Mouse (Mus musculus): ENCODE results near the gene Gusb. TPM values are rescaled to one million over a fixed set of nuclear protein-coding genes. Genes with fewer than 3 reads are reported as not detected.

The Gusb gene
- polyA plus RNA-seq, 1 experiment from 2014 or later = 30.6 TPM

GRCm38 (mm10) chr5:129997700-129998099 lies 5.1 kb downstream of the Gusb start:
- peaks cover 25% of the 10 kb centered on the region for H3K4me1 ChIP-seq (ENCODE audit: control insufficient read depth, low read depth, low read length)
- no peak overlapping the region for H3K27ac ChIP-seq (ENCODE audit: low read length)
- 66% methylated on average over 19 of the region's 19 CpGs for WGBS (ENCODE audit: insufficient replicate concordance)
- ATAC-seq (ENCODE audit: low read depth) = no peak
- H3K4me2 ChIP-seq (ENCODE audit: low read depth, low read length) = no peak overlapping the region
- H3K4me3 ChIP-seq (ENCODE audit: low read depth, low read length) = no peak overlapping the region
- H3K27me3 ChIP-seq (ENCODE audit: control insufficient read depth, insufficient read depth, low read depth, low read length) = no peaks in the 10 kb centered on the region
- no peaks in the 10 kb centered on the region for H3K36me3 ChIP-seq (ENCODE audit: control insufficient read depth, insufficient read depth)
- H3K9ac ChIP-seq (ENCODE audit: low read depth, low read length) = no peak overlapping the region
- no peaks in the 10 kb centered on the region for H3K9me3 ChIP-seq (replicated peaks; ENCODE audit: control insufficient read depth, low read length)

DNA sequence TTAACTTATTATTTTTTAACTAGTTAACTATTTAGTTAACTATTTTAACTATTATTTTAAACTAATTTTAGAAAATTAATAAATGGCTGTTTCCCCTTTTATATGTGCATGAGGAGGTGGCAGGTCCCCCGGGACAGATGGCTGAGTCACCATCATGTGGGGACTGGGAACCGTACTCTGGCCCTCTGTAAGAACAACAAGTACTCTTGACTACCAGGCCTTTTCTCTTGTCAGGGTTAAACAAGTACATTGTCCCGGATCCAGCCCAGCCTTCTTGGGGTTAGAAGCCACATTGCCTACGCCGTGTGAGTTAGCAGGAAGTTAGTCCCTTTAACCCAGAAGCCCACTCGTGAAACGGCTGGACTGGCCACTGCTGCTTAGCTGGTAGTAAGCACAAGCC lies 7.9 kb downstream of the Gusb start:
- 83% methylated on average over 7 of the region's 7 CpGs for WGBS (ENCODE audit: insufficient replicate concordance)
- no peak for ATAC-seq (ENCODE audit: low read depth)
- H3K36me3 ChIP-seq (ENCODE audit: control insufficient read depth, insufficient read depth) = peaks cover 5% of the 10 kb centered on the region
- no peak overlapping the region for H3K4me3 ChIP-seq (ENCODE audit: low read depth, low read length)
- no peak overlapping the region for H3K27ac ChIP-seq (ENCODE audit: low read length)
- H3K4me2 ChIP-seq (ENCODE audit: low read depth, low read length) = no peak overlapping the region
- H3K27me3 ChIP-seq (ENCODE audit: control insufficient read depth, insufficient read depth, low read depth, low read length) = no peaks in the 10 kb centered on the region
- peaks cover 27% of the 10 kb centered on the region for H3K4me1 ChIP-seq (ENCODE audit: control insufficient read depth, low read depth, low read length)
- no peaks in the 10 kb centered on the region for H3K9me3 ChIP-seq (replicated peaks; ENCODE audit: control insufficient read depth, low read length)
- no peak overlapping the region for H3K9ac ChIP-seq (ENCODE audit: low read depth, low read length)

DNA sequence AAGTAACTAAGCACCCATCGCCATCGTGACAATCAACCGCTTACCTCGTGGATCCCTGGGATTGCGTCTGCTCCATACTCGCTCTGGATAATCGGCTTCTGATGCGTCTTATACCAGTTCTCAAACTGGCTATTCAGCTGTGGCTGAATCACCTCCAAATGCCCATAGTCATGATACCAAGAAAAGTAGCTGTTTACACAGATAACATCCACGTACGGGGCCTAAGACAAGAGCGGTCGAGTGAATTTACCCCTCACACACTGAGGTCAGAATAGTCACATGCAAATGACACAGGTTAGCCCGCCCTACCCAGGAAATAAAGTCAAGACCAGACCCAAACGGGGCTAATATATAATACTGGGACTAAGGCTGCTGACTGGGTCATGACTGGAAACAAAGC lies 9.5 kb downstream of the Gusb start:
- peak overlapping the region; percentile 25 for H3K27ac ChIP-seq (ENCODE audit: low read length)
- H3K36me3 ChIP-seq (ENCODE audit: control insufficient read depth, insufficient read depth) = peaks cover 5% of the 10 kb centered on the region
- no peak overlapping the region for H3K4me2 ChIP-seq (ENCODE audit: low read depth, low read length)
- peaks cover 27% of the 10 kb centered on the region for H3K4me1 ChIP-seq (ENCODE audit: control insufficient read depth, low read depth, low read length)
- no peak overlapping the region for H3K4me3 ChIP-seq (ENCODE audit: low read depth, low read length)
- H3K9ac ChIP-seq (ENCODE audit: low read depth, low read length) = no peak overlapping the region
- peak; percentile 56 for ATAC-seq (ENCODE audit: low read depth)
- 69% methylated on average over 14 of the region's 14 CpGs for WGBS (ENCODE audit: insufficient replicate concordance)
- no peaks in the 10 kb centered on the region for H3K9me3 ChIP-seq (replicated peaks; ENCODE audit: control insufficient read depth, low read length)
- H3K27me3 ChIP-seq (ENCODE audit: control insufficient read depth, insufficient read depth, low read depth, low read length) = no peaks in the 10 kb centered on the region

GRCm38 (mm10) chr5:129991898-129992297 lies 11.0 kb downstream of the Gusb start:
- Histone ChIP-seq H3K4me1 (ENCODE audit: control insufficient read depth, low read depth, low read length) (peaks cover 25% of the 10 kb centered on the region), H3K36me3 (ENCODE audit: control insufficient read depth, insufficient read depth) (peaks cover 9% of the 10 kb centered on the region), H3K4me2 (ENCODE audit: low read depth, low read length) (no peak overlapping the region), H3K9ac (ENCODE audit: low read depth, low read length) (no peak overlapping the region), H3K9me3 (replicated peaks; ENCODE audit: control insufficient read depth, low read length) (no peaks in the 10 kb centered on the region), H3K27ac (ENCODE audit: low read length) (no peak overlapping the region; the same call in 1 of the 2 replicates), H3K27me3 (ENCODE audit: control insufficient read depth, insufficient read depth, low read depth, low read length) (no peaks in the 10 kb centered on the region), H3K4me3 (ENCODE audit: low read depth, low read length) (no peak overlapping the region)
- WGBS (ENCODE audit: insufficient replicate concordance) = 40% methylated on average over 5 of the region's 5 CpGs
- ATAC-seq (ENCODE audit: low read depth) = peak; percentile 91

DNA sequence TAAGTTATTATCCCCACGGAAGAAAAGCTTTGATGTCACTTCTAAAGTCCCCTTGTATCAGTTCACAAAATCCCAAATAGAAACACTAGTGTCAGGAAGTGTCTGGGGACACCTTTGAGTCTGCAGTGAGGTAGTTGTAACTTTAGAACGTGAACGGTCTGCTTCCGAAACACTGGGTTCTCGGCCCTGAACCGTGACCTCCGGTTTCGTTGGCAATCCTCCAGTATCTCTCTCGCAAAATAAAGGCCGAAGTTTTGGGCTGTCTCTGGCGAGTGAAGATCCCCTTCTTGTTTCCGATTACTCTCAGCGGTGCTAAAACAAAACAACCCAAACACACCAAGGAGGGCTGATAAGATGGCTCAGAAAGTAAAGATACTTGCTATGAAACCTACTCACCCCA lies 13.5 kb downstream of the Gusb start:
- H3K36me3 ChIP-seq (ENCODE audit: control insufficient read depth, insufficient read depth) = peaks cover 12% of the 10 kb centered on the region
- H3K27ac ChIP-seq (ENCODE audit: low read length) = peak overlapping the region; percentile 10; the same call in 1 of the 2 replicates
- H3K4me2 ChIP-seq (ENCODE audit: low read depth, low read length) = no peak overlapping the region
- no peaks in the 10 kb centered on the region for H3K9me3 ChIP-seq (replicated peaks; ENCODE audit: control insufficient read depth, low read length)
- ATAC-seq (ENCODE audit: low read depth) = no peak
- H3K27me3 ChIP-seq (ENCODE audit: control insufficient read depth, insufficient read depth, low read depth, low read length) = no peaks in the 10 kb centered on the region
- H3K9ac ChIP-seq (ENCODE audit: low read depth, low read length) = no peak overlapping the region
- H3K4me1 ChIP-seq (ENCODE audit: control insufficient read depth, low read depth, low read length) = peaks cover 25% of the 10 kb centered on the region
- no peak overlapping the region for H3K4me3 ChIP-seq (ENCODE audit: low read depth, low read length)
- 75% methylated on average over 13 of the region's 13 CpGs for WGBS (ENCODE audit: insufficient replicate concordance)

GRCm38 (mm10) chr5:129980216-129980615 lies 22.6 kb downstream of the Gusb start:
- Histone ChIP-seq H3K9ac (ENCODE audit: low read depth, low read length) (peak overlapping the region; percentile 39), H3K4me1 (ENCODE audit: control insufficient read depth, low read depth, low read length) (peaks cover 55% of the 10 kb centered on the region)

DNA sequence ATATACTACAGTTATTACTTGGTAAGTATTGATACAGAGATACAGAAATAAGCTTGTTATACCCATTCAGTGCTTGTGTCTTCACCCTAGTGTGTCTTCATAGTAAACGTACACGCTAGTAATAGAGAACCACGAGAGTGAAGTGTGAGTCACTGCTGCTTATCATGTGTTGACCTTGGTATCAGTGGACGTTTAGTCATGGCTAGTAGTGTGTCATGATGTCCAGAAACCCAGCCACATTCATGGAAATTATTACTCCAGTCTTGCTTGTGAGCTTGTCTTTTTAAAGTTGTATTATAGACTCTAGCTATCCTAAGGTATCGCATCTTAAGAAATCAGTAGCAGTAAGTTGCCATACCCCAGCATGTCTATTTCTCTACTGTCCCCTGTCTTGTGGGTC lies 24.2 kb downstream of the Gusb start:
- H3K27me3 ChIP-seq (ENCODE audit: control insufficient read depth, insufficient read depth, low read depth, low read length) = no peaks in the 10 kb centered on the region
- H3K9ac ChIP-seq (ENCODE audit: low read depth, low read length) = 0 out of 2 replicates have a peak overlapping the region, but pooled peaks have one; percentile 1
- peaks cover 70% of the 10 kb centered on the region for H3K4me1 ChIP-seq (ENCODE audit: control insufficient read depth, low read depth, low read length)
- H3K27ac ChIP-seq (ENCODE audit: low read length) = peak overlapping the region; percentile 87
- peak; percentile 44 for ATAC-seq (ENCODE audit: low read depth)
- H3K4me2 ChIP-seq (ENCODE audit: low read depth, low read length) = no peak overlapping the region
- WGBS (ENCODE audit: insufficient replicate concordance) = 50% methylated on average over 5 of the region's 5 CpGs
- no peaks in the 10 kb centered on the region for H3K9me3 ChIP-seq (replicated peaks; ENCODE audit: control insufficient read depth, low read length)
- peaks cover 5% of the 10 kb centered on the region; the same call in 1 of the 2 replicates for H3K36me3 ChIP-seq (ENCODE audit: control insufficient read depth, insufficient read depth)
- no peak overlapping the region for H3K4me3 ChIP-seq (ENCODE audit: low read depth, low read length)

More at GRCm38 (mm10) chr5:129980216-129980615, 22.6 kb downstream of the Gusb start:
- Histone ChIP-seq H3K27me3 (ENCODE audit: control insufficient read depth, insufficient read depth, low read depth, low read length) (no peaks in the 10 kb centered on the region), H3K9me3 (replicated peaks; ENCODE audit: control insufficient read depth, low read length) (no peaks in the 10 kb centered on the region), H3K4me3 (ENCODE audit: low read depth, low read length) (peak overlapping the region; percentile 14), H3K4me2 (ENCODE audit: low read depth, low read length) (peak overlapping the region; percentile 48), H3K36me3 (ENCODE audit: control insufficient read depth, insufficient read depth) (peaks cover 5% of the 10 kb centered on the region; the same call in 1 of the 2 replicates), H3K27ac (ENCODE audit: low read length) (peak overlapping the region; percentile 87)
- peak; percentile 57 for ATAC-seq (ENCODE audit: low read depth)
- 34% methylated on average over 3 of the region's 3 CpGs for WGBS (ENCODE audit: insufficient replicate concordance)

DNA sequence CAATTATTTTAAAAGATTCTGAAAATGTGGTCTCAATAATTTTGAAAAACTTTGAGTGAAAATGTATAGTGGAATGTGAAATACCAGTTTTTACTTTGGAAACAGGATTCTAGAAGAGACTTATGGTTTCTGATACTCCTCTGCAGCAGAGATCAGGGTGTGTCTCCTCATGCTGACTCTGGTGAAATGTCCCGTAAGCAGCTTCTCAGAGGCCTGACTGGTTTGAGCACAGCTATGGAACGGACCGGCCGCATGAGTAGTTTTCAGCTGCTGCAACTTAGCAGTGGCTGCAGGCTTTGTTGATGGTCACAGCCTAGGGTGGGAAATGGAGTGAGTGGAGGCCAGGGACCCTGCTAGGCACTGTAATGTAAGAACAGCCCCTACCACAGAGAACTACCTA lies 25.1 kb downstream of the Gusb start:
- Histone ChIP-seq H3K4me1 (ENCODE audit: control insufficient read depth, low read depth, low read length) (peaks cover 75% of the 10 kb centered on the region), H3K9me3 (replicated peaks; ENCODE audit: control insufficient read depth, low read length) (no peaks in the 10 kb centered on the region), H3K27me3 (ENCODE audit: control insufficient read depth, insufficient read depth, low read depth, low read length) (no peaks in the 10 kb centered on the region), H3K4me2 (ENCODE audit: low read depth, low read length) (peak overlapping the region; percentile 55), H3K36me3 (ENCODE audit: control insufficient read depth, insufficient read depth) (peaks cover 2% of the 10 kb centered on the region; the same call in 1 of the 2 replicates), H3K9ac (ENCODE audit: low read depth, low read length) (peak overlapping the region; percentile 62), H3K4me3 (ENCODE audit: low read depth, low read length) (peak overlapping the region; percentile 24; the same call in 1 of the 2 replicates), H3K27ac (ENCODE audit: low read length) (peak overlapping the region; percentile 97)
- 35% methylated on average over 4 of the region's 4 CpGs for WGBS (ENCODE audit: insufficient replicate concordance)
- ATAC-seq (ENCODE audit: low read depth) = peak; percentile 42; the same call in 1 of the 2 replicates

DNA sequence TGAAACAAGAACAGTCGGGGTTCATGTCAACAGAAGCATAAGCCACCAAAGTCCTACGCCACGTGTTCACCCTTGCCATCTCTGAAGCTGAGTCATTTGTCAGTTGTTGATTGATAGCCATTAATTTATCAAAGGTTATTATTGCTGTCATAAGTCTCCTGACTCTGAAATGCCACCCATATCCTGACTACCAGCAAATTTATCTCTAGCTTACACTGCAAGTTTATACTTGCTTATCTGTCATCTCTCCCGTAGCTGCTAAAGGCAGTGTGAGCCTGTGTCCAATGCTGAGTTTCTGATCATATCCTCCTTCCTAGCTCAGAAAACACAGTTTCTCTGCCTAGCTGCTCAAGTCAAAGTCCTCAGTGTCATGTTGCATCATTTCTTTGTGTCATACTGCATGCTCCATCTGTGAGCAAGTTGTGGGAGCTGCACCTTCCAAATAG lies 28.0 kb downstream of the Gusb start:
- Histone ChIP-seq H3K4me2 (ENCODE audit: low read depth, low read length) (peak overlapping the region; percentile 48), H3K4me3 (ENCODE audit: low read depth, low read length) (no peak overlapping the region), H3K36me3 (ENCODE audit: control insufficient read depth, insufficient read depth) (peaks cover 2% of the 10 kb centered on the region; the same call in 1 of the 2 replicates), H3K9me3 (replicated peaks; ENCODE audit: control insufficient read depth, low read length) (no peaks in the 10 kb centered on the region), H3K27me3 (ENCODE audit: control insufficient read depth, insufficient read depth, low read depth, low read length) (no peaks in the 10 kb centered on the region), H3K27ac (ENCODE audit: low read length) (peak overlapping the region; percentile 98), H3K4me1 (ENCODE audit: control insufficient read depth, low read depth, low read length) (peaks cover 68% of the 10 kb centered on the region), H3K9ac (ENCODE audit: low read depth, low read length) (peak overlapping the region; percentile 56)
- WGBS (ENCODE audit: insufficient replicate concordance) = 19% methylated on average over 4 of the region's 4 CpGs
- ATAC-seq (ENCODE audit: low read depth) = peak; percentile 88
